Mouse (Mus musculus) midbrain, embryonic 16.5 days (tissue): Measurements from ENCODE around the gene Ap1g1. TPM values are rescaled to one million over a fixed set of nuclear protein-coding genes. Genes with fewer than 3 reads are reported as not detected.
"Not testable (repeated sequence)": the region's sequence is repeated elsewhere in the genome, so short reads cannot be mapped to it uniquely, and the experiment has no call there.

ENCODE experiments used
- ATAC-seq: fragments of 200-750 bp; cut with Nextera tagmentation; 2 replicates; pipeline ENCODE4 v1.8.0; 2017; ENCODE audit warnings: moderate TSS enrichment
- H3K27ac ChIP-seq: fragments of 300-500 bp; sonication (generic); 2 replicates; pipeline ENCODE4 v1.5.1; 2014; ENCODE audit warnings: mild to moderate bottlenecking, low read length, mixed read lengths
- H3K27me3 ChIP-seq: fragments of 300-500 bp; sonication (generic); 2 replicates; pipeline ENCODE4 v1.6.1; 2014; ENCODE audit warnings: low read depth, low read length, mixed read lengths; ENCODE audit not compliant: control insufficient read depth, insufficient read depth
- H3K36me3 ChIP-seq: fragments of 300-500 bp; sonication (generic); 2 replicates; pipeline ENCODE4 v1.6.1; 2014; ENCODE audit warnings: mild to moderate bottlenecking, low read length, moderate library complexity, mixed read lengths; ENCODE audit not compliant: control insufficient read depth, insufficient read depth
- H3K4me1 ChIP-seq: fragments of 300-500 bp; sonication (generic); 2 replicates; pipeline ENCODE4 v1.6.1; 2014; ENCODE audit warnings: mild to moderate bottlenecking, low read length, mixed read lengths; ENCODE audit not compliant: control insufficient read depth, insufficient read depth
- H3K4me2 ChIP-seq: fragments of 300-500 bp; sonication (generic); 2 replicates; pipeline ENCODE4 v1.6.1; 2014; ENCODE audit warnings: mild to moderate bottlenecking, low read length, mixed read lengths
- H3K4me3 ChIP-seq: fragments of 300-500 bp; sonication (generic); 2 replicates; pipeline ENCODE4 v1.5.1; 2014; ENCODE audit warnings: low read depth, mild to moderate bottlenecking, low read length, moderate library complexity, mixed read lengths
- H3K9ac ChIP-seq: fragments of 300-500 bp; sonication (generic); 2 replicates; pipeline ENCODE4 v1.6.1; 2014; ENCODE audit warnings: low read depth, low read length, mixed read lengths
- H3K9me3 ChIP-seq: fragments of 300-500 bp; sonication (generic); replicated peaks from 2 replicates; pipeline ENCODE4 v1.6.1; 2014; ENCODE audit warnings: mild to moderate bottlenecking, low read length, mixed read lengths; ENCODE audit not compliant: control insufficient read depth, poor library complexity, severe bottlenecking
- WGBS: fragments of 180-500 bp; shearing (Covaris S2); extraction: QIAGEN DNeasy Blood & Tissue Kit; methylation state at CpG from one replicate; pipeline ENCODE4 v1.1.7; 2014; 5-methylcytosine and 5-hydroxymethylcytosine counted together
- polyA plus RNA-seq: library from polyadenylated mRNA; unstranded; fragments of >200 nt; fragmentation: Nextera tagmentation; extraction: Ambion mirVana; gene quantifications from 2 replicates; pipeline ENCODE4 v1.2.1, GENCODE M21; 2015

The Ap1g1 gene
- polyA plus RNA-seq, 1 experiment from 2014 or later: 53.0 TPM

GRCm38 (mm10) chr8:109750699-109751098 is 27.7 kb upstream of the Ap1g1 start:
- Histone ChIP-seq H3K9ac (no peak overlapping the region), H3K4me3 (no peak overlapping the region), H3K27me3 (no peaks in the 10 kb centered on the region), H3K27ac (no peak overlapping the region), H3K4me1 (no peaks in the 10 kb centered on the region), H3K9me3 (no peaks in the 10 kb centered on the region), H3K36me3 (no peaks in the 10 kb centered on the region), H3K4me2 (no peak overlapping the region)
- no peak for ATAC-seq
- 81% methylated on average over 12 of the region's 12 CpGs for whole genome bisulfite sequencing

- Histone ChIP-seq H3K27me3 (no peaks in the 10 kb centered on the region), H3K27ac (no peak overlapping the region), H3K4me2 (no peak overlapping the region), H3K4me1 (no peaks in the 10 kb centered on the region), H3K9ac (no peak overlapping the region), H3K9me3 (no peaks in the 10 kb centered on the region), H3K4me3 (no peak overlapping the region), H3K36me3 (no peaks in the 10 kb centered on the region)
- no peak for ATAC-seq
- 90% methylated on average over 20 of the region's 20 CpGs for WGBS
Measured at GRCm38 (mm10) chr8:109751731-109752485, 26.4 kb upstream of the Ap1g1 start.

GRCm38 (mm10) chr8:109754696-109755095 is 23.7 kb upstream of the Ap1g1 start:
- ATAC-seq: no peak
- Histone ChIP-seq H3K27ac (no peak overlapping the region), H3K9ac (no peak overlapping the region), H3K4me2 (no peak overlapping the region), H3K27me3 (no peaks in the 10 kb centered on the region), H3K36me3 (no peaks in the 10 kb centered on the region), H3K4me1 (no peaks in the 10 kb centered on the region), H3K4me3 (no peak overlapping the region), H3K9me3 (no peaks in the 10 kb centered on the region)
- WGBS: 91% methylated on average over 8 of the region's 8 CpGs

- H3K36me3 ChIP-seq: not testable (repeated sequence)
- 79% methylated on average over 4 of the region's 4 CpGs for WGBS
Measured at GRCm38 (mm10) chr8:109755554-109755953, 22.8 kb upstream of the Ap1g1 start.

DNA sequence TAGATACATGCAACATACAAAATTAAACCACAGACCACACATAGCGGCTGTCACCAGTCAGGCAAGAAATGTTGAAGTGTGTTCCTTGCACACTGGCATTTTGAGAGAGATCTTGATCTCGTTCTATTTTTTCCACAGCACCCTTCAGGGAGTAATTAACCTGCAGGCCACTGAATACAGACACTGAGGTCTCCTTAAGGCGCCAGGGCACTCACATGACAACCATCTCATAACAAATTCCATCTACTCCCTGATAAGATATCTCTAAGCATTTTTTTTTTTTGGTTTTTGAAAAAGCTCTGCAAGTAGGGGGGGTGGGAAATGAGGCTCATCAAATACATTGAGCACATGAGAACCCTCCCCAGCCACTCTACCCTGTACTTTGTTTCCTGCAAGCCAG is 21.5 kb upstream of the Ap1g1 start:
- Histone ChIP-seq H3K9ac (no peak overlapping the region), H3K4me3 (no peak overlapping the region), H3K4me1 (no peaks in the 10 kb centered on the region), H3K4me2 (no peak overlapping the region), H3K27me3 (no peaks in the 10 kb centered on the region), H3K9me3 (no peaks in the 10 kb centered on the region), H3K27ac (no peak overlapping the region), H3K36me3 (no peaks in the 10 kb centered on the region)
- ATAC-seq: no peak
- WGBS: 73% methylated on average over 3 of the region's 3 CpGs

More at GRCm38 (mm10) chr8:109755554-109755953, 22.8 kb upstream of the Ap1g1 start:
- H3K4me1 ChIP-seq, H3K27me3 ChIP-seq, H3K27ac ChIP-seq, H3K9me3 ChIP-seq, H3K4me3 ChIP-seq, H3K4me2 ChIP-seq, ATAC-seq, H3K9ac ChIP-seq: not testable (repeated sequence)

DNA sequence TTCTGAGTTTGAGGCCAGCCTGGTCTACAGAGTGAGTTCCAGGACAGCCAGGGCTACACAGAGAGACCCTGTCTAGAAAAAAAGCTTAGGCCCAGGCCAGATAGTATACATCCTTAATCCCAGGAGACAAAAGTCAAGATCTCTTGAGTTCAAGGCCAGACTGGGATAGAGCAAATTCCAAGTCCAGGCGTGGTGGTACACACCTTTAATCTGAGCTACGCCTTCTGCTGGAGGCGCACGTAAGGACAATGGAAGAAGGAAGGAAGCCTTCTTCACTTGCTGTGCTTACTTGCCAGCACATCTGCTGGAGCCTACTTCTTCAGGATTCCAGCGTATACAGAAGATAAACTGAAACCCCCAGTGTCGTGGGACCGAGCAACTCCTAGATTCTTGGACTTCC is 18.9 kb upstream of the Ap1g1 start:
- H3K27ac ChIP-seq: no peak overlapping the region
- no peak overlapping the region for H3K4me2 ChIP-seq
- no peak overlapping the region for H3K4me3 ChIP-seq
- no peaks in the 10 kb centered on the region for H3K36me3 ChIP-seq
- WGBS: 85% methylated on average over 7 of the region's 7 CpGs
- H3K9me3 ChIP-seq: no peaks in the 10 kb centered on the region
- H3K27me3 ChIP-seq: no peaks in the 10 kb centered on the region
- H3K9ac ChIP-seq: no peak overlapping the region
- no peak for ATAC-seq
- no peaks in the 10 kb centered on the region for H3K4me1 ChIP-seq

- Histone ChIP-seq H3K4me3 (no peak overlapping the region), H3K27me3 (no peaks in the 10 kb centered on the region), H3K36me3 (no peaks in the 10 kb centered on the region), H3K9ac (no peak overlapping the region), H3K9me3 (no peaks in the 10 kb centered on the region), H3K27ac (no peak overlapping the region), H3K4me1 (no peaks in the 10 kb centered on the region), H3K4me2 (no peak overlapping the region)
- ATAC-seq: no peak
- WGBS: 35% methylated on average over 1 of the region's 1 CpGs
Measured at GRCm38 (mm10) chr8:109760221-109760620, 18.1 kb upstream of the Ap1g1 start.

- no peak overlapping the region for H3K27ac ChIP-seq
- H3K4me1 ChIP-seq: no peaks in the 10 kb centered on the region
- 89% methylated on average over 6 of the region's 6 CpGs for WGBS
- no peaks in the 10 kb centered on the region for H3K27me3 ChIP-seq
- H3K9me3 ChIP-seq: no peaks in the 10 kb centered on the region
- H3K9ac ChIP-seq: no peak overlapping the region
- H3K4me2 ChIP-seq: no peak overlapping the region
- no peak for ATAC-seq
- no peaks in the 10 kb centered on the region for H3K36me3 ChIP-seq
- no peak overlapping the region for H3K4me3 ChIP-seq
Measured at GRCm38 (mm10) chr8:109764031-109764430, 14.3 kb upstream of the Ap1g1 start.

- WGBS: 76% methylated on average over 7 of the region's 7 CpGs
- no peak overlapping the region for H3K9ac ChIP-seq
- H3K4me1 ChIP-seq: no peaks in the 10 kb centered on the region
- H3K4me2 ChIP-seq: no peak overlapping the region
- no peaks in the 10 kb centered on the region for H3K27me3 ChIP-seq
- H3K9me3 ChIP-seq: no peaks in the 10 kb centered on the region
- ATAC-seq: no peak
- H3K36me3 ChIP-seq: no peaks in the 10 kb centered on the region
- no peak overlapping the region for H3K4me3 ChIP-seq
- H3K27ac ChIP-seq: no peak overlapping the region
Measured at GRCm38 (mm10) chr8:109766081-109766480, 12.3 kb upstream of the Ap1g1 start.
